Mouse (Mus musculus): ENCODE measurements at regions not wholly inside any gene's neighbourhood (a gene's known extent, or its start where the extent isn't known, plus 50 kb on each side); places are given as distances from the start of the nearest gene placed in this dataset.

DNA sequence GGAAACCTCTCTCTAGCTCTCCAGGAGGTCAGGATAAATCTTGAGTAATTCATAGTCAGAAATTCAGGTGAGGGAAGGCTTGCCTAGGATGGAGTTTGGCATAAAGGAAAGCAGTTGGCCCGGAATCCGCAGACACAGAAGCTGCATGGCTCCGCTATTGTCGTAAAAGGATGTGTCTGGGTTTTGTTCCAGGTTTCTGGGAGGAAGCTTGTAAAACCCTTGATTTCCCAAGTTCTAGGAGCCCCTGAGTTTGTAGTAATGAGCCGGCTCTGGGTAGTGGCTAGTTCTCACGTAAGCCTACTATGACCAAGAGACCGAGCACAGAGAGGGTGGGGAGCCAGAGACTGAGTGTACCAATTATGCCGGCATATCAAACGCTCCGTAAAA lies 52.7 kb upstream of the Gm21915 start:
- Histone ChIP-seq H3K4me1 (replicated peaks; ENCODE audit: control insufficient read depth, insufficient read depth, low read length) (peaks cover 5% of the 10 kb centered on the region; the same call in 1 of the 2 replicates), H3K27ac (ENCODE audit: low read depth, low read length) (no peak overlapping the region), H3K4me3 (ENCODE audit: low read depth, low read length) (no peak overlapping the region), H3K9me3 (ENCODE audit: control insufficient read depth) (no peaks in the 10 kb centered on the region), H3K27me3 (replicated peaks; ENCODE audit: control insufficient read depth, insufficient read depth, low read length) (0 out of 2 replicates have a peak, but pooled peaks cover 12% of the 10 kb centered on the region), H3K4me2 (replicated peaks; ENCODE audit: low read depth) (peak overlapping the region; percentile 30; the same call in 1 of the 2 replicates), H3K36me3 (ENCODE audit: control insufficient read depth, insufficient read depth) (no peaks in the 10 kb centered on the region), H3K9ac (ENCODE audit: low read depth, low read length) (no peak overlapping the region)
- TF ChIP-seq CTCF (IDR thresholded peaks at IDR 0.05; ENCODE audit: low read depth): no peak
- WGBS: 36% methylated on average over 10 of the region's 10 CpGs
- no peak for ATAC-seq

DNA sequence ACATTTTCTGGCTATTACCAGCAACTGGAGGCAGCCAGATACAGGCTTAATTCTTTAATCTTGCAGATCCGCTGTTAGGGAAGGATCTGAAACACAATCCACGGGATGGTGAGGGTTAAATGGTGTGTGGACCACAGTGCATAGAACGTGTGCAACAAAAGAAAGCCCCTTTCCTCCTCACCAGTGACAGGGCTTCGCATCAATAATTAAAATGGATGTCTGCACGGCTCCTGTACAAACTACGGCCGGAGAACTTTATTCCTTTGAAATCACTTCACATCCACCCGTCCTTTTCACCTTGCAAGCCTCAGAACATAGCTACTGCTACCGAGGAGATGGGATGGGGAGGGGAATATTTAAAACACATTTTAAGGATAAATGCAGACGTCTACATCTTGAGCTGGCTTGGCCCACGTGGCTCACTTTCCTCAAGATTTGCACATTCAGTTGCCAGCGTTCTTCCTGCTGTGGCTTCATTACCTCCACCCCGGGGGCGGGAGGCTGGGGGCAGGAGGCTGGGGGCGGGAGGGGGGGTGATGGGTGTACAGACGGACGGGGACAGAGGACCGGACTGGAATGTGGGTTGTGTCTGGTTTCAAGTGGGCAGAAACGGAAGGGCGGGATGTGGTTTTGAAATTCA lies 53.3 kb upstream of the Gm21915 start:
- H3K4me1 ChIP-seq (replicated peaks; ENCODE audit: control insufficient read depth, insufficient read depth, low read length): peaks cover 5% of the 10 kb centered on the region; the same call in 1 of the 2 replicates
- TF ChIP-seq CTCF (IDR thresholded peaks at IDR 0.05; ENCODE audit: low read depth): no peak
- H3K27me3 ChIP-seq (replicated peaks; ENCODE audit: control insufficient read depth, insufficient read depth, low read length): 0 out of 2 replicates have a peak, but pooled peaks cover 12% of the 10 kb centered on the region
- H3K4me3 ChIP-seq (ENCODE audit: low read depth, low read length): no peak overlapping the region
- WGBS: 6% methylated on average over 20 of the region's 20 CpGs
- no peaks in the 10 kb centered on the region for H3K36me3 ChIP-seq (ENCODE audit: control insufficient read depth, insufficient read depth)
- ATAC-seq: no peak
- peak overlapping the region; percentile 30; the same call in 1 of the 2 replicates for H3K4me2 ChIP-seq (replicated peaks; ENCODE audit: low read depth)
- no peak overlapping the region for H3K9ac ChIP-seq (ENCODE audit: low read depth, low read length)
- H3K9me3 ChIP-seq (ENCODE audit: control insufficient read depth): no peaks in the 10 kb centered on the region
- no peak overlapping the region for H3K27ac ChIP-seq (ENCODE audit: low read depth, low read length)

DNA sequence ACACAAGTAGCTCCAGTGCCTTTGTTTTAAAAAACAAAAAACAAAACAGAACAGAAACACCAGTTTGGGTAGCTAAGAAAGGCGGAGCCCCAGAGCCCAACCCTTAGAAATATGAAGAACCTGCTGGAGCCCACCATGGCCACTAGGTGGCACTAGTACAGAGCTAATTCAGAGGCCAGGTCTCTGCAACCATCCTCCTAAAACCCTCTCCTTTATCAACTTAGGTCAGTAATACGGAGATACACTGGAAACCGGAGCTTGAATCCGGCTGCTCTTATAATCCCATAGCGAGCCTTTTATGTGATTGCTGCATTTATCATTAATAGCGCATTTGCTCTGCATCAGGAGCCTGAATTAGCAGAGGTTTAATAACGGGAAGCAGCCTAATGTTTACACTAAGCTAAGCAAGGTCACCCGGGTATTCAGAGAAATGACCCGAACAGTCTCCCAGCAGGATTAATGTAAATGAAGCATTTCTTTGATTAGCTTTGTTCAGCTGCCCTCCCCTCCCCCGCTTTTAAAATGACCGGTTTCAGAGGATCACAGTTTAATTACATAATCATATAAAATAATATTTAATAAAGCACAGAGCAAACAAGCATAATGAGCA lies 53.9 kb upstream of the Gm21915 start:
- ATAC-seq: no peak
- H3K9ac ChIP-seq (ENCODE audit: low read depth, low read length): no peak overlapping the region
- H3K4me3 ChIP-seq (ENCODE audit: low read depth, low read length): 0 out of 2 replicates have a peak overlapping the region, but pooled peaks have one; percentile 12

DNA sequence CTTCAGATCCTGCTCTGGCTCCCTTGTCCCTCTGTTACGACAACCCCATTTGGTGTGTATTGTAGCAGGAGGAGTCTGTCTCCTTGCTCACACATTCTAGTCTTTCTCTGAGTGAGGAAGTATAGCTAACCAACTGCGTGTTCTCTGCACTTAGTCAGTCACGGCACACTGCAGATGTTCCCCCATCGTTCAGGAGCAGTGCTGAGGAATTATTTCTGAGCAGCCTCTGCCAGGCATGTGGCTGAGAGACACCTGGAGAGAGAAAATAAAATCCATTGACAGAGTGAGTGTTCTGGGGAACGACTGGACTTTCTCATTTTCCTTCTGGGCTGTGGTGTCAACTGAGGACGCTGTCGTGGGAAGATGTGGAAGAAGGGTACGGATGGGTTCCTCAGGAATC lies 54.5 kb upstream of the Gm21915 start:
- TF ChIP-seq CTCF (IDR thresholded peaks at IDR 0.05; ENCODE audit: low read depth): no peak
- Histone ChIP-seq H3K4me1 (replicated peaks; ENCODE audit: control insufficient read depth, insufficient read depth, low read length) (peaks cover 5% of the 10 kb centered on the region; the same call in 1 of the 2 replicates), H3K4me3 (ENCODE audit: low read depth, low read length) (no peak overlapping the region), H3K4me2 (replicated peaks; ENCODE audit: low read depth) (no peak overlapping the region), H3K27ac (ENCODE audit: low read depth, low read length) (no peak overlapping the region), H3K9me3 (ENCODE audit: control insufficient read depth) (no peaks in the 10 kb centered on the region), H3K27me3 (replicated peaks; ENCODE audit: control insufficient read depth, insufficient read depth, low read length) (0 out of 2 replicates have a peak, but pooled peaks cover 12% of the 10 kb centered on the region), H3K9ac (ENCODE audit: low read depth, low read length) (no peak overlapping the region), H3K36me3 (ENCODE audit: control insufficient read depth, insufficient read depth) (no peaks in the 10 kb centered on the region)
- WGBS: 34% methylated on average over 8 of the region's 8 CpGs
- no peak for ATAC-seq

More for the DNA sequence above, 53.9 kb upstream of the Gm21915 start:
- no peak overlapping the region for H3K27ac ChIP-seq (ENCODE audit: low read depth, low read length)
- WGBS: 3% methylated on average over 11 of the region's 11 CpGs
- H3K4me2 ChIP-seq (replicated peaks; ENCODE audit: low read depth): peak overlapping the region; percentile 48
- no peaks in the 10 kb centered on the region for H3K36me3 ChIP-seq (ENCODE audit: control insufficient read depth, insufficient read depth)
- peak; percentile 85 for TF ChIP-seq CTCF (IDR thresholded peaks at IDR 0.05; ENCODE audit: low read depth)
- peaks cover 5% of the 10 kb centered on the region; the same call in 1 of the 2 replicates for H3K4me1 ChIP-seq (replicated peaks; ENCODE audit: control insufficient read depth, insufficient read depth, low read length)
- H3K27me3 ChIP-seq (replicated peaks; ENCODE audit: control insufficient read depth, insufficient read depth, low read length): 0 out of 2 replicates have a peak, but pooled peaks cover 12% of the 10 kb centered on the region
- no peaks in the 10 kb centered on the region for H3K9me3 ChIP-seq (ENCODE audit: control insufficient read depth)

DNA sequence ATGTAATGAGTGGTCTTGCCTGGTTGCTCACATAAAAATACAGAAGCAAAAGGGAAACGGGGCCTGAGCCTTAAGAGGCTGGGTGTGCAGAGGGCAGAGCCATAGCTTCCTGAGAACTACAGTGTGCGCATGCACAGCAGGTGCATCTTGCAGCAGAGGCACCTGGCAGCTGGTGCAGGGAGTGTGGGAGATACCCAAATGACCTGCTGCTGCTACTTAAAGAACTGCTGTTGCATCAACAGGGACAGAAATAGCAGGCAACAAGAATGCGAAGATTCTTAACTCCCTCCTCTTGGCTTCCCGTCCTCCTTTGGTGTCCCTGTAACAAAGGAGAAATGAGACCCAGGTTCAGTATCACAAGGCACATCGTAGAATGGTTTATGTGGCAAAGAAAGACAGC lies 56.3 kb upstream of the Gm21915 start:
- WGBS: 68% methylated on average over 5 of the region's 5 CpGs
- H3K9me3 ChIP-seq (ENCODE audit: control insufficient read depth): no peaks in the 10 kb centered on the region

DNA sequence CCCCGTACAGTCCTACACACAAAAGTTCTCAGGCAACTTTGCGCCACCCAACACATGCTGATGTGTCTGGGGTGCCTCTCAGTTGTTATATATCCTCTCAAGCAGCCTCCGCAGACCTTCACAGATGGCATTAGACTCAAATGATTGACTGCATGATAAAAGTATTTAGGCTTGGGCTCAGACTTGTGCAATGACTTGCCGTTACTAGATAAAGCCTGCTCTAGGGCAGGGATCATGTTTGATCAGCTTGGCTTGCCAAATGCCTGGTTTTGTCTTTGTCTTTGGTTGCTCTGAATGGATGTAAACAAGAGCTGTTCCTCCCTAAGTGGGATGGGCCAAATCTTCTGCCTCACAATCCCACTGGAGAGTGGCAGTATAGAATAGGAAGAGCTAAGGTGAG lies 57.2 kb upstream of the Gm21915 start:
- 62% methylated on average over 4 of the region's 4 CpGs for WGBS
- no peak for ATAC-seq
- Histone ChIP-seq H3K4me2 (replicated peaks; ENCODE audit: low read depth) (no peak overlapping the region), H3K9ac (ENCODE audit: low read depth, low read length) (no peak overlapping the region), H3K36me3 (ENCODE audit: control insufficient read depth, insufficient read depth) (no peaks in the 10 kb centered on the region), H3K27ac (ENCODE audit: low read depth, low read length) (no peak overlapping the region), H3K4me1 (replicated peaks; ENCODE audit: control insufficient read depth, insufficient read depth, low read length) (peaks cover 5% of the 10 kb centered on the region; the same call in 1 of the 2 replicates), H3K27me3 (replicated peaks; ENCODE audit: control insufficient read depth, insufficient read depth, low read length) (0 out of 2 replicates have a peak, but pooled peaks cover 12% of the 10 kb centered on the region), H3K4me3 (ENCODE audit: low read depth, low read length) (no peak overlapping the region), H3K9me3 (ENCODE audit: control insufficient read depth) (no peaks in the 10 kb centered on the region)
- TF ChIP-seq CTCF (IDR thresholded peaks at IDR 0.05; ENCODE audit: low read depth): no peak

More for the DNA sequence above, 56.3 kb upstream of the Gm21915 start:
- Histone ChIP-seq H3K9ac (ENCODE audit: low read depth, low read length) (no peak overlapping the region), H3K36me3 (ENCODE audit: control insufficient read depth, insufficient read depth) (no peaks in the 10 kb centered on the region), H3K4me3 (ENCODE audit: low read depth, low read length) (no peak overlapping the region), H3K4me1 (replicated peaks; ENCODE audit: control insufficient read depth, insufficient read depth, low read length) (peaks cover 5% of the 10 kb centered on the region; the same call in 1 of the 2 replicates), H3K4me2 (replicated peaks; ENCODE audit: low read depth) (no peak overlapping the region), H3K27ac (ENCODE audit: low read depth, low read length) (no peak overlapping the region), H3K27me3 (replicated peaks; ENCODE audit: control insufficient read depth, insufficient read depth, low read length) (0 out of 2 replicates have a peak, but pooled peaks cover 12% of the 10 kb centered on the region)
- TF ChIP-seq CTCF (IDR thresholded peaks at IDR 0.05; ENCODE audit: low read depth): no peak
- ATAC-seq: no peak
